Mouse (Mus musculus): ENCODE results near the gene Ugt1a6a.

GRCm38 (mm10) chr1:88220336-88220735 lies 85.7 kb downstream of the Ugt1a6a start:
- TF ChIP-seq CTCF (IDR thresholded peaks at IDR 0.05; ENCODE audit: extremely low read depth, insufficient read length, insufficient replicate concordance, low read depth, low read length) (no peak), POLR2A (IDR thresholded peaks at IDR 0.05; ENCODE audit: low read depth, low read length) (no peak)

Data from small intestine, adult 2 months (tissue).